Mouse (Mus musculus) lung, postnatal 14 days (tissue): ENCODE results near the gene Aco1.
"Not testable (repeated sequence)": the region's sequence is repeated elsewhere in the genome, so short reads cannot be mapped to it uniquely, and the experiment has no call there.

Experiments used
- DNase-seq: peaks from one replicate; pipeline ENCODE4 v3.0.0; 2021

The Aco1 gene

DNA sequence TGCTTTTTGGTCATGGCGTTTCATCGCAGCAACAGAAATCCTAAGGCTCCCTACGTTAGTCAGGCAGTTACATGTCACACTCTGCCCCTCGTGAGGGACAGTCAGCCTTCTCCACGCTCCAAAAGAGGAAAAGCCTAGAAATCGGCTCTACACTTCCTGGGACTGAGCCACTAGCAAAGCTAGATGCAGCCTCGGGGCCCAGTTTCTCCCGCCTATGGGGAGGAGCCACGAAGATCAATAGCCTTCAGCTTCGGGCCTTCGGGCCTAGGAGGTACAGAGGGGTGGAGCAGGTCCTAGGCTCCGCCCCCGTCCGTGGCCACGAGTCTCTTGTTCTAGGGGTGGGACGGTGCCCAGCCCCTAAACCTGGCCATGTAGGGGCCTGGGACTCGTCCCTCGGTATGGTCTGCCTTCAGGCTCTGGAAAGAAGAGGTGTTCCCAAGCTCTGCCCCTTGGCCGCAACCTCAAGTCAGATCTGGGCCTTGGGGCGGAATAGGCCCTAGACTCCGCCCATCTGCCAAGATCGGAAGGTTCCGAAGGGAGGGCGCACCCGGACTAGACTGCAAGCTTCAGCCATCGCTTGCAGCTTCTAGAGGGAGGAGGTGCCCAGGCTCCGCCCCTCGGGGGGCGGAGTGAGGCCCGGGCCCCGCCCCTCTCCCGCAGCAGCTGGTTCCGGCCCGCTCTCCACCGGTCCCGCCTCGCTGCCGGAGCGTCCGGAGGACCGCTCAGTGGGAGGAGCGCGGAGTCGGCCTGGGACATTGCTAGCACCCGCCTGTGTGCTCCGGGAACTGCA, at the start of gene Aco1:
TSS of gene Aco1 (plus strand) at position 339 of the 790 bp plus-strand sequence.
- peak; percentile 94 for DNase-seq

DNA sequence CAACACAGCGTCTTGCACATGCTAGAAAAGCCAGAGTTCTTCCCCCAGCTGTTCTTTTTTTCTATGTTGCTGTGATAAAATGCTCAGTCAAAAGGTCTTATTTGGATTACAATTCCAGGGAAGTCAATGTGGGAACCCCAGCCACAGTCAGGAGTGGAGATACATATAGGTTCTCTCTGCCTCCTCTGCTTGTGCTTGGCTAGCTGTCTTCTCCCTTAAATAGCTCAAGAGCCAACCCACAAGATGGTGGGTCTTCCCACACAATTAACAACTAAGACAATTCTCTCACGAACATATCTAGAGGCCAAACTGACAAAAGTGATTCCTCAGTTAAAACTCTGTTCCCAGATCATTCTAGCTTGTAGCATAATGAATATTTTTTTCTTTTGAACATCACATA, 47.9 kb upstream of the Aco1 start:
- DNase-seq = no peak

DNA sequence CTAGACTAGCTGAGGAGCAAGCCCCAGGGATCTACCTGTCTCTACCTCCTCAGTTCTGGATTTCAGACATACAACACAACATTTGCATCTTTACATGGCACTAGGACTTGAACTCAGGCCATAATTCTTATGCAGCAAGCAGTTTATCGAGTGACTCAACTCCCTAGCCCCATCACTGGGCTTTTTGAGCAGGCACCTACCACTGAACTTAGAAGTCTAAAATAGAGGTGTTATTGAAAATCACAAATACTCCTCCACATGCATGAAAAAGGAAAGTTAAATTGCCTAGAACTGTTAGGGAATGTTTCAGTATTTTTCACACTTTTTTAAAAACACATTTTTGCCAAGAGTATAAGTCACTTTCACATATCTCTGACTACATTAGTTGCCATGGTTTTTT, 39.9 kb upstream of the Aco1 start:
- DNase-seq = no peak

DNA sequence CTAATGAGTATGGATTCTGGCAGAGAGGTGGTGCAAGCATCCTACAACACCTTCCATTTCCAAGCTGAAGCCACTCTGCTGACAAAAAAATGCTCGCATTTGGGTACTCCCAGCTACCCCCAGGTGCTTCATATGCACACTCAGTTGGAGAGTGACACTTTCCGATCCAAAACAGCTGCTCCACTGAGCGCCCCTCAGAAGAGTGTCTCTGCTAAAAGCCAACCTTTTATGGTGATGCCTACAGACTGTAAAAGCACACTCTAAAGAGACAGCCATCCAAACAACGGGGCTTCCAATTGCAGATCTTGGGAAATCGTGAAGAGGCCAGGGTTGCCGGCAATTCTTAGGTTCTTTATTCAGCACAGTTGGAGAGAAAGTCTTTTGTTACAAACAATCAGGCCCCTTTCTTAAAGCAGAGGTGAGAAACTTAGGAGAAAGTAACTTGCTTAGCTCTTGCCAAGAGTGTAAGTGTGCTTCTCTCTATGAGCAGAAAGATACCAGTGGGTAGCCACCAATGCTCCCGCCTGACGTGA, 36.8 kb upstream of the Aco1 start:
- no peak for DNase-seq

DNA sequence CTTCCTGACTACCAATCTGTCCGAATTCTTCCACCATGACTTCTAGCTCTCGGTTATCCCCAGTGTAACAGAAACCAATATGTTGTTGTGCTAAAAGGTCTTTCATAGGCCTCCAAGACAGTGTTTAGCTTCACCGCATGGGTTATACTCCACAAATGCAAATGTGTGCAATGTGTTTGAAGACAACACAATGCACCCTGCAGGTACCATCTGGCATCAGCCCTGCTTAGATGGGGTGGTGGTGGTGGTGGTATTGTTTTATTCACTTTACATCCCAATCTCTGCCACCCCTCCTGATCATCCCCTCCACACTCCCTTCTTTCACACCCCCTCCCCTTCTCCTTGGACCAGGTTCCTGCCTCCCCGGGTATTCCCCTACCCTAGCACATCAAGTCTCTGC, 34.9 kb upstream of the Aco1 start:
- DNase-seq = no peak

DNA sequence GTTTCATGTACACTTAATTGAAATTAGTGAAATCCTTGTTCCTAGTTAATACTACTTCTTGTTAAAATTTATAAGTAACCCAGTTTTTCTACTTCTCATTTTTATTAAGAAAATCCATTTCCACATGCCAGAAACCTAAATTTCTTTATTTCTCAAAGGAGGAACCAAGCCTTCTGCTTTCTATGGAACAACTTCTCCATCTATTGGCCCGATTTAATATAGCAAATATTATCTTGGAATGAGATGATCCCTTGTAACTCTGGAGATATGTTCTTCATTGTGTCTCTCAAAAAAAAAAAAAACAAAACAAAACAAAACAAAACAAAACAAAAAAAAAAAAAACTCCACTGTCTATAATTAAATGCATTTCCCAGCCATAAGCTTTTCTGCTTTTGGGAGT, 29.7 kb upstream of the Aco1 start:
- no peak for DNase-seq

DNA sequence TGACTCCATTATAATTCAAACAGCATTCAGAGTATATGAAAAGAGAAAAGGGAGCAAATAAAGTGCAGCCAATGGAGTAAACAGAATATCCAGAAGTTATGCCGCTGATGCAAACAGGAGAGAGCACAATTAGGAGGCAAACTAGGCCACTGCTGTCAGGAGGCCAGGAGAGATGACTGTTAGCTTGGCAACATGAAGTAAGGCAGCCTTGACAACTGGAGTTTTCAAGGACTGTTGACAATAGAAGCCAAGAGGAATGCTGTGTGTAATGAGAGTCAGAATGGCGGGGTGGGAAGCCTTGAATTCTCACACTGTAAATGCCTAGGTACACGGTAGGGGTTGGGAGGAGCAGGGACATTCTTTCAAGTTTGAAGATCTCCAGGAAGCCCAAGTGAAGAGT, 21.7 kb upstream of the Aco1 start:
- DNase-seq = no peak

DNA sequence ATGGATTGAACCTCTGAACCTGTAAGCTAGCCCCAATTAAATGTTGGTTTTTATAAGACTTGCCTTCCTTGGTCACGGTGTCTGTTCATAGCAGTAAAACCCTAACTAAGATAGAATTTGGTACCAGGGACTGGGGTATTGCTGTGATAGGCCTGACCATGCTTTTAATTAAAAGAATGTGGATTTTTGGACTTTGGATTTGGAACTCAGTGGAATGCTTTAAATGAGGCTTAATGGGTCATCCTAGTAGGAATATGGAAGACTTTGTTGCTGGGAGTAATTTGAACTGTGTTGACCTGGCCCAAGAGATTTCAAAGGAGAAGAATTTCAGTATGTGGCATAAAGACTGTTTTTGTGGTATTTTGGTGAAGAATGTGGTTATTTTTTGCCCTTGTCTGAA, 20.6 kb upstream of the Aco1 start:
- not testable (repeated sequence) for DNase-seq

DNA sequence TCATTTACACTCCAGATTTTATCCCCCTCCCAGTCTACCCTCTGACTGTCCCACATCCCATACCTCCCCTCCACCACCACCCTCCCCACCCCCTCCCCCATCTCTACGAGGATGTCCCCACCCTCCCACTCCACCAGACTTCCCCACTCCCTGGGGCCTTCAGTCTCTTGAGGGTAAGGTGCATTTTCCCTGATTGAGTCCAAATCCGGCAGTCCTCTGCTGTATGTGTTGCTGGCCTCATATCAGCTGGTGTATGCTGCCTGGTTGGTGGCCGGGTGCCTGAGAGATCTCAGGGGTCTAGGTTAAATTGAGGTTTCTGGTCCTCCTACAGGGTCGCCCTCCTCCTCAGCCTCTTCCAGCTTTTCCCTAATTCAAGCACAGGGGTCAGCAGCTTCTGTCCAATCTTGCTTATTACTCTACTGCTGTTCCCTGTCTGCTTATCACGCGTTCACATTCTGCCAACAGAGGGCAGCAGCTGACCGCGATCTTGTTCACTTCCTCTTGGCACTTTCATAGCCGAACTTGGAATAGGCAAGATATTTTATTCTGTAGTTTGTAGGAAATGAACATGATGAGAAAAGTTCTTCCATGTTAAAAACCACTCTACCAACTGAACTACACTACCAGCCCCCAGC, 8.3 kb upstream of the Aco1 start:
- peak; percentile 88 for DNase-seq

DNA sequence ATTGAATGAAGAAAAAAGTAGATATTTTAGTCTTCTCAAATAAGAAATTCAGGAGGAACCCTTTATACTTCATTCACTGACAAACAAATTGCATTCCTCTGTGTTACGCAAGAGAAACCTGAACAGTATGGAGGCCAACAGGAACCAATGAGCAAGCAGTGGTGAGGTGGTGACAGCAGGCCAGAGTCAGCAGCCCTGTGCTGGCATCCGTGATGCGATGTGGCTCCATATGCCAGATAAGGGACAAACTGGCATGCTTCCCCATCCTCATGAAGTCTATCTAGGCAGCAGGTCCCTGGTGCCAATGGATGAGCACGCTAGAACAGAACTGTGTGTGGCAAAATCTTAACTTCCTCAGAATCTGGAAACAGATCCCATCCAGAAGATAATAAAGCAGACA, 6.4 kb upstream of the Aco1 start:
- no peak for DNase-seq

DNA sequence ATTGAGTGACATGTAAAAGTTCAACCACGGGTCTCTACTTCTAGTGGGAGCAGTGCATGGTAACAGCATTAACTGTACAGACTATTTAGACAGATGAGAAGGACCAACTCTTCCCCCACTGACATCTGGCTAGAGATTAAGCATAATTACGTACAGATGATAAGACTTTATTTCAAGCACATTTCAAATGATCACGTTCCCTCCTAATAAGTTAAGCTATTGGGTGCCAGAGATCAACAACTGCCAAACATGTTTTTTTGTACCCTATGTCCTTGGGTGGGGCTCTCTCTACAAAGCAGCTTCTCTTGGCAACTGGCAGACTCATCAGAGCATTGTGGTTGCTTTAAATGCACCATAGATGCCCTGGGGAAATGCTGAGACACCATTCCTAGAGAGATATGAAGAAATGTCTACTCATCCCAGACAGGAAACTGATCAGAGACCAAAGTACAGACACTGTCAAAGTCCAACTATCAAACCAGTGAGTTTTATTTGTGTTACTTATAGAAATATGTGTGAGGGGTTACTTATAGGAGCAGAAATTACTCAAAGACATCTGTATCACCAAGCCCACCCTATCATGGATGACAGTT, 3.1 kb upstream of the Aco1 start:
- DNase-seq = no peak

DNA sequence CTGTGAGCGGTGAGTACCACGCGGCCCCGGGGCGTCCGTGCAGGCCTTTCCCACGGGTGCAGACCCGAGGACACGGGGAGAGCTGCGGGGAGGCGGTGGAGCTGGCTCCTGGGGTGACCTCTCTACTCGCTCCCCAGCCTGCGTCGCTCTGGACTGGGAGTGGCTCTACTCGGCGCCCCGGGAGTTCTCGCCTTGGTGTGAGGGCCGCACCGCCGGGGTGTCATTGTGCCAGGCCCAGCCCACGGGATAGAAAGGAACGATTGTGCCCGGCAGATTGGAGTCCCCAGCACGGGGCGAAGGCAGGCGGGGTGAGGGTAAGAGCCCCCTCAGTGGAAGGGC, 621 bp downstream of the Aco1 start:
- DNase-seq = no peak

DNA sequence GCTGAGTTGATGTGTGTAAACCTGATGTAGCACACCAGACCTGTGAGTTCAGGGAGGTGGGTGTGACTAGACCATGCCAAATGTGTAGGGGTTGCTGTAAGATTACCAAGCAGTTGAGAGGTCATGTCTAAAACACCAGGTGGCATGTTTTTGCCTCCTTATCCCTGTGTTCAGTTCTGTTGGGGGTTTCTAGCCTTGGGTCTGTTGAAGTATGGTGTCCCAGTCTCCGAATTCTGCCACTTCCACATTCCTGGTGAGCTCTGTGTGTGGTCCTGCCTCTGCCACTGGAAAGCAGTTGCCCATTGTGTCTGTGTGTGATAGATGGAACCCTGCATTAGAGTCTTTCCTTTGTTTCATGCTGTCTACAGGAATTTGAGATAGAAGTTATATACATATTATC, 1.7 kb downstream of the Aco1 start:
- no peak for DNase-seq

DNA sequence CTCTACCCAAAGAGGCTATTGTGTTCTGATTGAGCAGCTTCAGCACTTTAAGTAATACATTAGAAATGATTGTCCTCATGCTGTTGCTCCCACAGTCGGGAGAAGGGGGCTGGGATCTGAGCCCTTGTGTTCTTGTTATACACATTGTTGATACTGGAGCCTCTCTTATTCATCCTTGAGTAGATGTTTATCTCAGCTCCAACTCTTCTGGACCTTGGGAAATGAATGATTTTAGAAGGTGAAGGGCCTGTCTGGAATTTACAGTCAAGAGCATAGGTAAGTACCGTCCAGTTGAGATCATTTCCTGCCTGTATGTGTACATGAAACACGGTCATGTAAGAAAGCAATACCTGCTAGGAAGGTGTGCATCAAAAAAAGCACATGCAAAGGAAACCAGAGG, 2.1 kb downstream of the Aco1 start:
- no peak for DNase-seq

DNA sequence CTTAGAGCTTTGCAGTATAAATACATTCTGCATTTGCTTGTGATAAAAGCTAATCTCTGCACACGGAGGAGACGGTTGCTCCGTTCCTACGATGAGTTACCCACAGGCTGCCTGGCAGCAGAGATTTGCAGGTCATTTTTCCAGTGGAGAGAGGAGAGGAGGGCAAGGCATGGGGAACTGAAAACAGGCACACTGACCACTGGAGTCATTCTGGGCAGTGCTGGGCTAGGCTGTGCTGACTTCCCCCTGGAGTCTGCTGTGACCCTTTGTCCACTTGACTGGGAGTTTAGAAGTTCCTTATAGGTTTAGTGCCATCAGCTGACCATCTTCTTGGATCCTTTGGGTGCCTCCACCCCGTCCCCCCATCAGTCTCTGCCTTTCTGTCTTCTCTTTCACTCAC, 5.4 kb downstream of the Aco1 start:
- no peak for DNase-seq

DNA sequence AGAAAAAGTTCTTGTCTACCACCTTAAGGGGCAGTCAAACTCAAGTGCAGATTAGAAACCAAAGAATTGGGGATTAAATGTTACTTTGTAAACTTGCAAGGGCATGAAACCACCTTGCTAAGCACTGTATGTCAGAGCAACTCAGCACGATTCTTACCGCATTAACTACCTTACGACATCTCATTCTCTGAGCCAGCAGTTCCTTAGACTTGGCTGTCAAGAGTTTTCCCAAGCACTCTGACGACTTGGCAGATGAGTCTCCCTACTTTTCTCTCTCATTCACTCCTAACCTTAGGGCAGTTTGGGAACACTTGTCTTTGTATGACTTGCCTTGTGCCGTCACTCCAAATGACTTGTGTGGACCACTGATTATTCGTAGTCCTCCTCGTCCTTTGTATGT, 7.2 kb downstream of the Aco1 start:
- no peak for DNase-seq

DNA sequence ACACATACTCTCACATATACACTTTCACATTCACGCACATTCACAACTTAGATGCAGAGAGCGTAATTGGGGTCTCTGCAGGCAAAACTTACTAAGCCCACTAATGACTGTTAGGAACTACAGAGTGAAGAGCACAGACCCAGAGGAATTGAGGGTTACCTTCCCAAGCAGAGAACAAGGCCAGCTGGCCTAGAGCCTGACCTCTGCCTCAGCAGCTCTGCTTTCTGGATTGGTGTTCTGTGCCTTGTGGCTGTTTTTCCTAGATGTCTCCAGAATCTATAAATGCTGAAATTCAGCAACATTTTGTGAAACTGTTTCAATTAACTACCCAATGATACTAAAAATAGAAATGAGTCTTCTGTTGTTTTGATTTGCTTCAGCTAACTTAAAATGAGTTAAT, 9.9 kb downstream of the Aco1 start:
- DNase-seq = no peak

DNA sequence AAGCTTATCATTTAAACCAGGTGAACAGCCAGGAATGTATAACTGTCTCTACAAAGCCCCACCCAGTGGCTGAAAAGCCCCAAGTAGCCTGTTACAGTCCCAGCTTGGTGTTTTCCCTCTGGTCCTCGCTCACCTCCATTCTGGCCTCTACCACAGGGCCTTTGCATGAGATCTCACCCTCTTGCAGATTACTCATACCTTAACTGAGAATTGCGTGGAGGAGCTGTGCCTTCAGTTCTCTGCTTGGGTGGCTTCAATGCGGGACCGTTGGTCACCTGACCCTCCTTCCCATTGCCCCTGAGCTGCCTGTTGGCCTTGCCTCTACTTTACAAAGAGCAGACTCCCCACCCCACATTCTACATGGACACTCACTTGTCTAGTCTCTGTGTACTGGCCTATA, 10.6 kb downstream of the Aco1 start:
- no peak for DNase-seq

DNA sequence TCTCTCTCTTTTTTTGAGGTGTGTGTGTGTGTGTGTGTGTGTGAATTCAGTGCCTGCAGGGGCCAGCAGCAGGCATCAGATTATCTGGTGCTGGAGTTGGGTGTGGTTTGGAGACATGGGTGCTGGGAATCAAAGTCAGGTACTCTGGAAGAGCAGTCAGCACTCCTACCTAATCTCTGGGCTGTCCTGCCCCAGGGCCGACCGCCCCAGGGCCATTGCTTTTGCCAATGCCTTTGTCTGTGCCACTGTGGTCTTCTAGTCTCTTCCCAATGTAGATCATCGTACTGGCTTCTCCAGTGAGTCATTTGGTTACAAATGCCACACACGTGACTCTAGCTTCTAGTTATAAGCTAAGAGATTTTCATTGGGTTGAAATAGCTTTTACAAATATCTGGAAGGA, 11.9 kb downstream of the Aco1 start:
- no peak for DNase-seq

DNA sequence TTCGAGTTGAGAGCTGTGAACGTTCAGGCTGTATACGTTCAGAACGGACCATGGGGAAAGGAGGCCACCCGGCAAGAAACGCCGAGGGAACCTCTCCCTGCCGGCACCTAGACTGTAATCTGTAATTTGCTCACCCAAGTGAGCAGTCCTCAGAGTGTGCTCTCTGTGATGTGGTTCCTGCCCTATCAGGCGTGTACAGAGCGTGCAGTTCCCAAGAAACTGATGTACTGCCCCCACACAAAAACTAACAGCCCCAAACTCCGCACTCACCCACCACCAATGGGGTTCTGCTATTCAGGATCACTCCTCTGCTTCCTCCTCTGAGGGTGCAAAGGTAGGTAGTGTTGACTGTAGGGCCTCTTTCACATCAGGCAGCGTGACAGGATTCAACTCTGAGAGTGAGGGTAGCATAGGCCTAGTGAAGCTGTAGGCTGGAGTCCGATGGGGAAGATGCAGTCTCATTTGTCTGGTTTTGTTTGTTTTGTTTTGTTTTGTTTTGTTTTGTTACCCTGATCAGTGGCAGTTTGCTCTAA, 12.7 kb downstream of the Aco1 start:
- DNase-seq = no peak

DNA sequence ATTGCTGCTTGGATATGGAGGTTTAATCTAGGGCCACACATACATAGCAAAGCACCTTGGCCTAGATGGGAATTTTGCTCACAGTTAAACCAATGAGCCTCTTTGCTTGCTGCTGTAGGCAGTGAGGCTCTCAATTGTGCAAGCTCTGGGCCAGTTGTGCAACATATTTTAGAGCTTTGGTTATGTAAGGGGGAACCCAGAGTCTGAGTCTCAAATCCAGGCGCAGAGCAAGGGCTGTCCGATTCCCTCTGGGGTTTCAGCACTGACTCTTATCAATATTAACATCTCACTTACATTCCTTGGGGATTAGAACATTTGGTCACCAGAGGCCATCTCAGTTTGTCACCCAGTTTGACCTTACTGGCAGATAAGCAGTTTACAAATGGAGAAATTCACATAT, 13.3 kb downstream of the Aco1 start:
- peak; percentile 75 for DNase-seq

DNA sequence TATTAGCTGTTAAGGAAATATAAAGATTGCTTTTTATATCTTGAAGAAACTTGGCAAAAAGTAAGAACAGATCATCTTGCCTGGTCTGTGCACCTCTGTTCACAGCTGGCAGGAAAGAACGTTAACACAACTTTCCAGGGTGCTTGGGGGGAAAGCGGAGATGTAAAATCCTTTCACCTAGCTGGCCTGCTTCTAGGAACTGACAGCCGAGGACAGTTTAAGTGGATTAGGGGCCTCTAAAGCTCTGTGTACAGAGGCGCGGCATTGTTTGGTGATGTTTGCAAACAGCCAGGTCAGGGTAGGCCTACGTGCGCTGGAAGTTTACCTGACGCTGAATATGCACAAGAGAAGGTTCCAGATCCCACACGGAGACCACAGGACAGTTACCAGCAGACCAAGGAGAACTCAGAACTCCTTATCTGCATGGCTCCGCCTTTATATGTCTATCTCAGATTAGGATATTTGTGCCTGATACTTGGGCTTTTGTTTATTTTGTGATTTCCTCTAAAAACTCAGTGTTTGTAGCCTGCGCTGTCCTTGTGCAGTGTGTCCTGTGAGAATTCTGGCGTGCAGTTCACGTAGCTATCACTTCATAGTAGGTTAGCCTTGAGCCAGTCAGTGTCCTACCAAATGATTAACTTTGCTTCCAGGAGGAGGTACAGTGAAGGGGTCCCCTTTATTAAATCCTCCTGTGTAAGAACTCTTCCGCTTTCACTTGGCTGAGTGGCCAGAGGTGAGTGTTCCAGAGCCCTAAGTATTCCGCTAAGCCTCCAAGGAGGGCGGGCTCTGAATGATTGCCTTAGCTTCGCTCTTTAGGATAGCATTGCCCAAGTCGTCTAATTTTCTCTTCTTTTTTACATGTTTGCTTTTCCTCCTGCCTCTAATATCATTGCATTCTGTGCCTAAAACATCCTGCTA, 14.0 kb downstream of the Aco1 start:
- DNase-seq = no peak
